Mouse (Mus musculus) urinary bladder, postnatal 14 days (tissue): ENCODE measurements around the gene H2-Ob.

Source experiments
- DNase-seq: peaks from one replicate; pipeline ENCODE4 v3.0.0; 2021; ENCODE audit warnings: low spot score

The H2-Ob gene

GRCm38 (mm10) chr17:34244656-34245055, 6.0 kb downstream of the H2-Ob start:
- no peak for DNase-seq

GRCm38 (mm10) chr17:34247047-34247446, 8.3 kb downstream of the H2-Ob start:
- no peak for DNase-seq

- DNase-seq: no peak
Measured at GRCm38 (mm10) chr17:34248764-34249163, 10.1 kb downstream of the H2-Ob start.

- no peak for DNase-seq
Measured at GRCm38 (mm10) chr17:34249361-34249760, 10.7 kb downstream of the H2-Ob start.

GRCm38 (mm10) chr17:34249878-34250277, 11.2 kb downstream of the H2-Ob start:
- DNase-seq: peak; percentile 34

- no peak for DNase-seq
Measured at GRCm38 (mm10) chr17:34251666-34252065, 13.0 kb downstream of the H2-Ob start.

- DNase-seq: no peak
Measured at GRCm38 (mm10) chr17:34256501-34256900, 17.8 kb downstream of the H2-Ob start.

GRCm38 (mm10) chr17:34257594-34258375, 19.1 kb downstream of the H2-Ob start, which contains the start of gene H2-Ab1:
H2-Ab1 (plus strand) TSS chr17:34257689.
- DNase-seq: peak; percentile 80

- DNase-seq: no peak
Measured at GRCm38 (mm10) chr17:34260551-34260950, 21.8 kb downstream of the H2-Ob start.

- peak; percentile 68 for DNase-seq
Measured at GRCm38 (mm10) chr17:34261502-34261901, 22.8 kb downstream of the H2-Ob start.

GRCm38 (mm10) chr17:34263068-34263467, 24.4 kb downstream of the H2-Ob start:
- peak; percentile 67 for DNase-seq

GRCm38 (mm10) chr17:34263811-34264371, 25.2 kb downstream of the H2-Ob start:
- DNase-seq: no peak

GRCm38 (mm10) chr17:34264452-34265351, 26.0 kb downstream of the H2-Ob start:
- peak; percentile 16 for DNase-seq

GRCm38 (mm10) chr17:34268262-34268661, 29.6 kb downstream of the H2-Ob start:
- no peak for DNase-seq

GRCm38 (mm10) chr17:34268748-34269147, 30.0 kb downstream of the H2-Ob start:
- no peak for DNase-seq

GRCm38 (mm10) chr17:34269817-34270216, 31.1 kb downstream of the H2-Ob start:
- no peak for DNase-seq

GRCm38 (mm10) chr17:34270230-34270629, 31.5 kb downstream of the H2-Ob start:
- no peak for DNase-seq

GRCm38 (mm10) chr17:34270940-34271339, 32.2 kb downstream of the H2-Ob start:
- DNase-seq: no peak

GRCm38 (mm10) chr17:34272102-34272501, 33.4 kb downstream of the H2-Ob start:
- DNase-seq: no peak

- no peak for DNase-seq
Measured at GRCm38 (mm10) chr17:34280499-34281038, 41.9 kb downstream of the H2-Ob start.

- DNase-seq: no peak
Measured at GRCm38 (mm10) chr17:34281836-34282235, 43.1 kb downstream of the H2-Ob start.

- DNase-seq: no peak
Measured at GRCm38 (mm10) chr17:34285371-34285770, 46.7 kb downstream of the H2-Ob start.
